Mouse (Mus musculus) mouse trophoblast stem cell (cell line): ENCODE data around the gene Nup35.

Experiments used
- in situ Hi-C, 2 experiments: fragments of 300-500 bp; cut with MseI, MboI; formaldehyde crosslinking; loops; 2 replicates in 1 of 2; 3 replicates in 1 of 2; pipeline ENCODE4 v1.15.1; 2025

The Nup35 gene

DNA sequence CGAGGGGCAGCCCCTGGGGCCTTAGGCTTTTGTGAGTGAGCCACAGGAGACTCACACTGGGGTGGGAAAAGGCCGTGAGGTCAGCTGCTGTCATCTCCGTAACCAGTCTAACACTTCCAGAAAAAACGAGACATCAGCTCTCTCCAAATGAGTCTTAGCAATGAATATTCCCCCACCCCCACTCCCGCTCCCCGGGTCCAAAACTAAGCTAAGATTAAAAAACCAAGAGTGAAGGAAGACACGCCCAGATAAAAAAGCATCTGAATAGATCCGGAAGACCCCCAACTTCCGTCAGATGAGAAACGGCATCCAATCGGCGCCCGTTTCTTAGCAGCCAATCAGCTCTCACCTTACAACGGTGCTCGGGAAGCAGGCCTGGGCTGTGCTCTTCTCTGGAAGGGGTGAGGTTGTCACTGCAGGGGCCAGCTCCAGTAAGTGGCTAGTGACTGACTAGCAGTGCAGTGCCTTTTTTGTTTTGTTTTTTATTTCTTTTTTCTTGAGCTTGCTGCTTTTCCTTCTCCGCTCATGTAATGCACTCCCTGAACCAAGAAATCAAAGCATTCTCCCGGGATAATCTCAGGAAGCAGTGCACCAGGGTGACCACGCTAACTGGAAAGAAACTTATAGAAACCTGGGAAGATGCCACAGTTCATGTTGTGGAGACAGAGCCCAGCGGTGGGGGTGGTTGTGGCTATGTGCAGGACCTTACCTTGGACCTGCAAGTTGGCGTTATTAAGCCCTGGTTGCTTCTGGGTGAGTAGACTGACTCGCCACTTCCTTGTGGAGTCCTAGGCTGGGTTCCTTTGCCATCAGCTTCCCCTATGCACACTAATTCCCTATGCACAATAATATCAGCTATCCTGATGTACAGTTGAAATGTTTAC is at the start of gene Nup35, which contains the start of gene Dusp19:
Gene Nup35 (plus strand): TSS at position 383 of the 884 bp plus-strand sequence.
Gene Dusp19 (plus strand): TSS at position 192 of the 884 bp plus-strand sequence.
- in situ Hi-C loops, result no loop called here

DNA sequence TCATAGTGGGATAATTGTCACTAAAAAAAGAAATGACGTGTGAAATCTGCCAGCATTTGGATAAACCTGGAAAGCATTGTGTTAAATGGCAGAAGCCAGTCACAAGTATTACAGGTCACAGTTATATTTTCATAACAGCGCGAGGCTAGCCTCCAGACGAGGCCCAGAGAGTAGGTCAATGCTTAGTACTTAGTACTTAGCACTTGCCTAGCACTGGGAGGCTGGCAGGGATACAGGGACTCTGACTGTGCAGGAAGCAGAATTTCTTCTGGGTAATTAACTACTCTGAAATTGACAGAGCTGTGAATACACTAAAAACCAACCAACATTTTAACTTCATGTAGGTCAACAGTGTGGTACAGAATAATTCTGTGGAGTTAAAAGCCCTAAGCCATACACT is 49.6 kb upstream of the Nup35 start:
- in situ Hi-C loops, result no loop called here

DNA sequence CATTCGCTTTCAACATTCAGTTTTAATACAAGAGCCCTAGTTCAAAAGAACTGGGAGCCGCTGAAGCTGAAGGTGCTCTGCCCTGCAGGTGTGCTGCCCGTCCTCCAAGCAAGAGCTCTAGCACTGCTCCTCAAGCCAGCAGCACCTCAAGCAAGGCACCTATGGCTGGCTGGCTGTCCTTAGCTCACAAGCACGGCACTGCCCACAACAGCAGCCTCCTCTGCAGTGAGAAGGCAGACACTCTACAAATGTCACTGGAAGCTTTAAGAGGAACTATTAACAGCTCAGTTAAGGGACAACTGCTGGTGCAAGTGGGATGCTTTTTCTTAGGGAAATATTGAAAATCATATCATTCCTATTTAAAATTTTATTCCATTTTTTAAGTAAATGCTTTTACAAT is 46.4 kb upstream of the Nup35 start:
- in situ Hi-C loops, result no loop called here

DNA sequence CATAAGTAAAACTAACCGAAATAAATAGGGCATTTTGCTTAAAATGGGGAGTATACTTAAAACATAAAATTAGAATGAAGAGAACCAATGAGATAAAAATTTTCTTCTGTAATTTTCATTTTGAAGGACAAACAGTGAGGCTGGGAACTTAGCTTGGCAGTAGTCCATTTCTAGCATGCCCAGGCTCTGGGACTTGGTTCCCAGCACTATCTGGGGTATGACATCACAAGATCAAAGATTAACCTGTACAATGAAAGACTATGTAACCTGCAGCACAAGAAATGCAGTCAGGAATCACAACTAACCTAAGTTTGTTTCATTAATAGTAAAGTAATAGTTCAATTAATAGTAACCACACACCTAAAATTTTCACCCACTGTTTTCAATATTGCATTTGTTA is 39.8 kb upstream of the Nup35 start:
- in situ Hi-C loops, result no loop called here

DNA sequence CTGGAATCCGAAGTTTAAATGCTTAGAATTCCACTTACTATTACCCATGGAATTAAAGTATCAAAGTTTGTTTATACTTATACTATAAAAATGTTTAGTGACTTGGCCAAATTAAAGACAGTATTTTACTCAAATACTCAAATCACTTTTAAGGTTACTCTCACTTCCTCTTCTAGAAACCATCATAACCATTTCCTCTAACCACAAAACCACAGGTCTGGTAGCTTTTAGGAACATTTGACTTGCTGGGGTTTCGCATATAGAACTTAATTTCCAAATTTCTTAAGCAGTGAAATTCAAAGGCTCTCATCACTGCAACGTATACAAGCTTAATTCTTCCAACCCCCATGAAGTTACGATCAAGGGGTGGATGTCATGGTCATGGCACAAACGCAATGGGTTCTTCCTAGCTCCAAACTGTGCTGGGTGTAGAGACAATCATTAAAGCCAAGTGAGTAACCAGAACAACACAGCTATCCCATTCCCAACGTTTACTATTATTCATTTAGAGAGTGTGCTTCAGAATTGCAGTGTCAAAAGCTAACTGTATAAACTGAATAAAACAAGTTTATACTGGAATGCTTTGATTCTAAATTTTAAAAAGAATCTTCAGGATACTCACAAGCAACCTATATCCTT is 37.7 kb upstream of the Nup35 start:
- in situ Hi-C loops, result no loop called here

DNA sequence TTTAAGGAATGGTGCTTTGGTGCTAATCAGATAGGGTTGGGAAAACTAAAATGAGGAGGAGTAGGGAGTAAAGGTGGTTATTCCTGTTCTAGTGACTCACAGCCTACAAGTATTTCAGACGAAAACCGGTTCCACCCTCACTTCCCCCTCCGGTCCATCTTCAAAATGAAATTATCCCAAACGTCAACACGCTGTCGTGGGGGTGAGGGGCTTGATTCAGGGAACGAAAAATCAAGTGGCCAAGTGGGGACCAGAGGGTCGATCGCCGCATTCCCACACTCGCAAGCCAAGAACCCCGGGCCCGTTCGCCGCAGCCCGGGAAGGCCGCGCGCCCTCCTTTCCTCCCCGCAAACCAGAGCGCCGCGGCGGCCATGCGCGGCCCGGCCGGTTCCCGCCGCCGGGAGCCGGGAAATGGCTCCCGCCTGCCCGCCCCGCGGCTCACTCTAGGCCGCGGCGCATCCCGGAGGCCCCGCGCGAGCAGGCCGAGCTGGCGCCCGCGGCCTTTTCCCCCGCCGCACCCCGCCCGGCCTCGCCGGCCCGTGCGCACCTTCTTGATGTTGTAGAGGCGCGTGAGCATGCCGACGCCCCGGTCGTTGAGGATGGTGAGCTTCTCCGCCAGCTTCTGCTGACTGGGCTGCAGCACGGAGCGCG is 36.6 kb upstream of the Nup35 start:
- in situ Hi-C loops, result no loop called here

DNA sequence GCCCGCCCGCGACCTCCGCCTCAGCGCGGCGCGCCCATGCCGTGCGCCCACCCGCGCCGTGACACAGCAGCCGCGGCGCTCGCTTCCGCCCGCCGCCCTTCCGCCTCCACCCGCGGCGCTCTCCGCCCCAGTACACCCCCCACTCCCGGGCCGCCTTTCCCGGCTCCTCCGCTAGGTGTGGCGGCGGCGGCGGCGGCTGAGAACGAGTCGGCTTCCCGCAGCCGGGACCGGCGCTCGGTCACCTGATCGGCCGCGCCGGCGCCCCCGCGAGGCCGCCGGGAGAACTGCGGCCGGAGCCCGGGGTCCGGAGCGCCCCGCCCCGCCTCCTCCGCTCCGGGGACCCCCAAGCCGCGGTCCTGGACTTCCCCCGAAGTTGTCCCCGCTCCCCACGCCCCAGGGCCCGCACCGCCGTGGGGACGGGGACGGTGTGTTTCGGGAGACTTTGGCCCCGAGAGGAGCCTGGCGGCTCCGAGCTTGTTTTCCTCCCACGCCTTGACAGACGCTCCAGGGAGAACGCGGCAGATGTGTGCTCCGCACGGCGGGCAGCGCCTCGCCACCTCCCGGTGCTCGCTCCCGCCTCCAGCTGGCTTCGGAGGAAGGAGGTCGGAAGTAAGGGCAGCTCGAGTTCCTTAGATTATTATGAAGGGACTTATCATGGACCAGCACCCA is 35.9 kb upstream of the Nup35 start, which contains the start of gene Nckap1:
Gene Nckap1 (minus strand): TSS at position 338 of the 669 bp plus-strand sequence.
- in situ Hi-C loops, result no loop called here

DNA sequence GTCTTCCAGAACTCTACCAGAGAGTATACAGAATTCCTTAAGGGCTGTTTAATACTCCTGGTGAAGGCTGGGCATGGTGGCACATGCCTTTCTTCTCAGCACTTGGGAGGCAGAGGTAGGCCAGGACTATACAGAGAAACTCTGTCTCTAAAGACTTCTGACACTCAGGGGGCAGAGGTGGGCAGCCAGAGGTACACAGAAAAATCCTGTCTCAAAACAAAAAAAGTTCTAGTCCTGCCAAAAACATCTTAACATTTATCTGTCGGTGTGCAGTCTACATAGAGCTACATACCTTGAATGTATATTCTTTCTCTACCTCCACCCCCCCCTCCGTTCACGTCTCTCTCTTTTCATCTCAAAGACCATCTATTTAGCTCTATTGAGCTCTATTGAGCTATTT is 34.7 kb upstream of the Nup35 start:
- in situ Hi-C loops, result no loop called here

DNA sequence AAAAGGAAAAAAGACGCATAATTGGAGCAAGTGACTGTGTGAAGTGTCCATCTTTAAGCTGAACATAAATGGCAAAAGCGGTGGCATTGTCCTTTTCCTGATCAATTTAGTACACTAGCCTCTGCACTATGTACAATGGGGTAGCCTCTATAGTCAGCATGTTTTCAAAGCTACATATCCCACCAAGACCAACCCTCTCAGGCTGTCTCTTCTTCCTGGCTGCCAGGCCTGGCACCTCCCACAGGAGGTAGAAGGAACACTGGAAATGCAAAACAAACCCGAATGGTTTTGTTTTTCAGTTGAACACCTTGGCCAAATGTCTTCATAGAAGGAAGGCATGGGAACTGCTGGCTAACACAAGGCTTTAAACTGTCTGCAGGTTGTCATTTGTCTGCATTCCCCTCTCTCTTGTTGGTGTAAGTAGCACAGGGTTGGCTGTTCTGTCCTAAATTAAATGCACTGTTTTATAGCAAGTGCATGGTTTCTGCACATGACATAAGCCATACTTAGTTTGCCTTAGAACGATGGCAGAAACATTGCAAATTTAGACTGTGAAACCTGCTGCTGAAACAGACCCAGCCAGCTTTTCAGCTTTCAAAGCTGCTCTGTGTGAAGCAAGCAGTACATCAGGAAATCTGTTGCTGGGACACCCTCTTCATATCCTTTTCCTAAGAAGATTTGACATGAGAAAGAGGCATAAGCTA is 22.7 kb upstream of the Nup35 start:
- in situ Hi-C loops, result no loop called here

DNA sequence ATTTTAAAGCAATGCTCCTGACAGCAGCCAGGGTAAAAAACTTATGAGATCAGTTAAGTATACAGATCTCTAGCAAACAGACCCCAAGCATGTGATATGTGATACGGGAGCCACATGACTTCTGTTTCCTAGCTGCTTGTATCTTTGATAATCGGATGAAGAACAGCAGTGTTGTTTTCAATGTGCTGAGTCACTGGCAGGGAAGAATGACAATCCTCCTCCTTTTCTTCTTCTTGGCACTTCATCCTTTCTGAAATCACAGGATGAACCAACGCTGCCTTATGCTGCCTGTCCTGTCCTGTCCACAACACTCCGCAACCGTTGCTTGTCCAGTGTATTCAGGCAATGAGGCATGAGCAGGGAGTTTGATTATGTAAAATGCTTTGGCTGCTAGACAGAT is 20.1 kb upstream of the Nup35 start:
- in situ Hi-C loops, result no loop called here

DNA sequence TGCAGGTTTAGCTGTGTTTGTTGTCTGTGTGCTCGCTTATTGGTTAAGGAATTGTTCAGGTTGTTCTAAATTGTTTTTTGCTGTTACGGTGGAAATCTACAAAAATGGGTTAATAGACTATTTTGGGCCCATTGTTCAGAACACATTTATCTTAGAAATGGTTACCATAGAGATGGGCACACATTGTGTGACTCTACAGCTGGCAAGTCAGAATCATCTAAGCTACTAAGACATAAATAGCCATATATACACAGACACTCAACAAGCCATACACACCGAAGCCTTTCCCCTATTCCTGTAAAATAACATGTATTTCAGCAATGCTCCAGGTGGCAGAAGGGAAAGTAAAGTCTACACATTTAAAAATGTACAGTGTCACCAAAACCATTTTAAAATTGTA is 17.2 kb upstream of the Nup35 start:
- in situ Hi-C loops, result no loop called here

DNA sequence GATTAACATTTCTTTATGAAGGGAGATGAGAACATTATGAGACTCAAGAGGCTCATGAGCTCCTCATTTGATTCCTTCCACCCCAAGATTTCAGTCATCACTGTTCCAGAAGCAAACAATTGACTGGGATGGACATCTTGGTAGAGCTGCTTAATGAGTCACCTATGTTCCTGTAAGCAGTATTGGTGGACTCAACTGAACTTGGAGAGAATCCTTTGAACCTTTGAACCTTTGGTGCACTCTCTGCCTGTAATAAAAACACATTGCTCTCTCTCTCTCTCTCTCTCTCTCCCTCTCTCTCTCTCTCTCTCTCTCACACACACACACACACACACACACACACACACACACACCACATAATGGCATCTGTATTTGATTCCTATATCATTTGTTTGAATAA is 16.4 kb upstream of the Nup35 start:
- in situ Hi-C loops, result no loop called here

DNA sequence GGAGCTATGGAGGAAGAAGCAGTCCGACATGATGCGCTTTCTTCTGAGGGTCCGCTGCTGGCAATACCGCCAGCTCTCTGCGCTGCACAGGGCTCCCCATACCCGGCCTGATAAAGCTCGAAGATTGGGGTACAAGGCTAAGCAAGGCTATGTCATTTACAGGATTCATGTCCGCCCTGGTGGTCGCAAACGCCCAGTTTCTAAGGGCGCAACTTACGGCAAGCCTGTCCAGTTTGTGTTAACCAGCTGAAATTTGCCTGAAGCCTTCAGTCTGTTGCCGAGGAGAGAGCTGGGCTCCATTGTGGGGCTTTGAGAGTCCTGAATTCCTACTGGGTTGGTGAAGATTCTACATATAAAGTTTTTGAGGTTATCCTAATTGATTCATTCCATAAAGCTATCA is 14.3 kb upstream of the Nup35 start:
- in situ Hi-C loops, result no loop called here

DNA sequence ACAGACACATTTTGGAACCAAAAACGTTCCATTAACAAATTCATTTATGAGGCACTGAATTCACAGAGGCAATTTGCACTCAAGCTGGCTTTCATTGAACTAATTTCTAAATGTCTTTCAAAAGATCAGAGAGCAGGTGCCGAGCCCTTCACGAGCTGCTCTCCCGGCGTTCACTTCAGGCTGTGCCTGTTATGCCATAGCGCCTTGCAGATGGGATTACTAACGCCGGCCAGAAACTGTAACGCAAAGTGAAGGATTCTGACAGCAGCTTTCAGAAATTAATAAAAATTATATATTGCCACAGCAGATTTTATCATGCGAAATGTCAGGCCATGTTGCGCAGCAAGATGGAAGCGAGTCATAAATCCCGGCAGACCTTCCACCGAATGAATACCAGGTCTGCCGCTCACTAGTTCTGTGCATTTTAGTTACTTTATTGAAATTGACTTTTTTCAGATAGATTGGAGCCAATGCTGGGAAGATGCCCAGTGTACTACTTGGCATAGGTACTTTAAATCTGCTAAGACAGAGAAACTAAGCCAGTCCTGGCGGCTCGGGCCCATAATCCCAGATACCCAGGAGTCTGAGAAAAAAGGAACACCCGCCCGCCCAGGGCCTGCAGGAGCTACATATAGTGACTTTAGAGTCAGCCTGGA is 13.1 kb upstream of the Nup35 start:
- in situ Hi-C loops, result no loop called here

DNA sequence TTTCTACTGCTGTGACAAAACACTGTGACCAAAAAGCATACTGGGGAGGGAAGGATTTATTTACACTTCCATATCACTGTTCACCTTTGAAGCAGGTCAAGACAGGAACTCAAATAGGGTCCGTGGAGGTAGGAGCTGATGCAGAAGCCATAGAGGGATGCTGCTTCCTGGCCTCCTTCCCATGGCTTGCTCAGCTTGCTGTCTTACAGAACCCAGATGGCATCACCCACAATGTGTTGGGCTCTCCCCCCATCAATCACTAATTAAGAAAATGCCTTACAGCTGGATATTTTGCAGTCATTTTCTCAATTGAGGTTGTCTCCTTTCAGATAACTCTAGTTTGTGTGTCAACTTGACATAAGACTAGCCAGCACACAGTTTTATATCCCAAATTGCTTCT is 4.8 kb upstream of the Nup35 start:
- in situ Hi-C loops, result no loop called here

DNA sequence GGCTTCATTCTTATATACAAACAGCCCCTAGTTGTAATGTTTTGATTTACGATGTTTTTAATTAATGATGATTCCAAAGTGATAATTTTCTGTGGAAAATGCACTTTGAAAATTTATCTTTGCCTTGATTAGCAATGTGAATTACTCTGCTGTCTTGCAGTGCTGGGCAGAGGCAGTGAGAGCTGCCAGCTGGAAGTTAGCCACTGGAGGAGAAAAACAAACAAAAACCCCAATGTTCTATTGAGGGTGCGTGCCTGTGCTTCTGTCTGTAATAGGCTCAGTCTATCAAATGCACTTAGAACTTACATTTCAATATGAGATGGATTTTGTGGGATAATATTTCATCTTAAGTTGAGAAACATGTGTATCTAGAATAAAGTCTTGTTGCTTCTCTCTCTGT is 4.2 kb upstream of the Nup35 start:
- in situ Hi-C loops, result no loop called here

DNA sequence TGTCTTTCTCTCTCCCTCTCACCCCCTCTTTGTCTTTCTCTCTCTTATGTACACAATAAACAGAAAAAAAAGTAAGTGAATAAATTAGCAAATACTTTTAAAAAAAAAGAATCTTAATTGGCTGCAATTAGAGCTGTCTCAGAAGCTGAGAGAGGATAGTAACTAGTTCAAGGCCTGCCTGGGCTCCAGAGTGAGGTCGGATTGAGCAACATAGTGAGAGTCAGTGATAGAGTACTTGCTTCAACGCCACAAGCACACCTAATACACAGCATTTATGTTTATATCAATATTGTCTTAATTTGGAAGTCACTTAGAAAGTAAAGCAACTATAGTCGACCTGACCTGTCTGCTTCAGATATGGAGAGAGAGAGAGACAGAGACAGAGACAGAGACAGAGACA is 2.0 kb downstream of the Nup35 start:
- in situ Hi-C loops, result no loop called here

DNA sequence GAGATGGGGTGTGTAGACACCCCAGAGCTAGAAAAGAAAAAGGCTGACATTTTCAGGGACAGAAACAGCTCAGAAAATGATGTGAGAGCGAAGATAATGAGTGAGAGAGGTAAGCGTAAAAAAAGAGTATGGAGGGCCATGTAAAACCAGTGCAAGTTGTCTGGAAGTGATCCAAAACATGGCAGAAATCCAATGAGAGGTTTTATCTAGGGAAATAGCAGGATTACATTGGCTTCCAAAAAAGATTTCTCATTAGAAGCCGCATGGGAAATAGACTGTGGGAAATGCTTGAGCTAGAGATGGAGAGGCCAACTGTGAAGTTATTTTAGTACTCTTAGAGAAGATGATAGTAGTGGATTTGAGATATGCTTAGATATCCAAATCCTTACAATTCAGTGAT is 4.9 kb downstream of the Nup35 start:
- in situ Hi-C loops, result no loop called here

DNA sequence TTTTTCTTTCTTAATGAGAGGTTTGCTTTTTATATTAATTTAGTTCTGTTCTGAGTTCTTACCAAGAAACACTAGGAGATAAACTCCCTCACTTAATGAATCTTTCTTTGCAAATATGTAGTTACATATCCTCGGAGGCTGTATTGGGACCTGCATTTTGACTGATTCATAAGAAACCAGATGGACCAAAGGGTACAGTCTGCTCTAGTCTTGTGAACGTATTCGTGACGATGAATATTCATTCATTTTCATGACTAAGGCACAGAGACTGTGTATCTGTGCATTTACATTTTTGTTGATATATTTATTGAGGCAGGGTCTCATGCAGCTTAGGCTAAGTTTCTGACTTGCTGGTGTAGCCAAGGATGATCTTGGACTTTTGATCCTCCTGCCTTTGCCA is 7.5 kb downstream of the Nup35 start:
- in situ Hi-C loops, result no loop called here

DNA sequence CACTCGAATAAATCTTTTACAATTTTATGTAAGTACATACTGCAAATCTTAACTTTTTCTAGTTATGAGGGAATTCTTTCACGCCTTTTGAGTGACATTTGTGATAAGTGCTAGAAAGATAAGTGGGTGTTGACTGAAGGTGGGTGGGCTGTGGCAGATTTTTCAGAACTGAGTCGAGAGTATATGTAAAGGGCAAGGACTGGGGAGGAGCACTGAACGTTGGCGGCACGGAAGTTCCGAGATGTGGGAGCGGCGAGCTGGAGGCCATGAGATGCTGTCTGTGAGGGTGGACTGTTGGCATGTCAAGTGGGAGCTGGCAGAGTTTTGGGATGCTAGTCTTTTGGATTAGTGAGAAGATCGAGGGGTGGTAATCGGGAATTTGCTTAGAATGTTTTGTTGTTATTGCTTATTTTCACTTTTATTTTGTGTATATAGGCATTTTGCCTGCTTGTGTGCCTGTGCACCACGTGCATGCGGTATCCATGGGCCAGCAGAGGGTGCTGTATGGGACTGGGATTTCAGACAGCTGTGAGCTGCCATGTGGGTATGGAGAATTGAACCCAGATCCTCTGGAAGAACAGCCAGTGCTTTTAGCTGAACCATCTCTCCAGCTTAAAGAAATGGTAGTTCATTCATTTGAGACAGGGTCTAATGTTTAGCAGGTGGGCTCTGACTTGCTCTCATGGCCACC is 15.4 kb downstream of the Nup35 start:
- in situ Hi-C loops, result no loop called here
